Mouse (Mus musculus) frontal cortex, postnatal 36 days (tissue): ENCODE data around the gene Fndc7.
"Not testable (repeated sequence)": the region's sequence is repeated elsewhere in the genome, so short reads cannot be mapped to it uniquely, and the experiment has no call there.

Experiments used
- DNase-seq, 2 experiments: peaks; one replicate each; pipeline ENCODE4 v3.0.0; 2022; ENCODE audit warnings: low spot score in 2 of 2

Fndc7 gene

DNA sequence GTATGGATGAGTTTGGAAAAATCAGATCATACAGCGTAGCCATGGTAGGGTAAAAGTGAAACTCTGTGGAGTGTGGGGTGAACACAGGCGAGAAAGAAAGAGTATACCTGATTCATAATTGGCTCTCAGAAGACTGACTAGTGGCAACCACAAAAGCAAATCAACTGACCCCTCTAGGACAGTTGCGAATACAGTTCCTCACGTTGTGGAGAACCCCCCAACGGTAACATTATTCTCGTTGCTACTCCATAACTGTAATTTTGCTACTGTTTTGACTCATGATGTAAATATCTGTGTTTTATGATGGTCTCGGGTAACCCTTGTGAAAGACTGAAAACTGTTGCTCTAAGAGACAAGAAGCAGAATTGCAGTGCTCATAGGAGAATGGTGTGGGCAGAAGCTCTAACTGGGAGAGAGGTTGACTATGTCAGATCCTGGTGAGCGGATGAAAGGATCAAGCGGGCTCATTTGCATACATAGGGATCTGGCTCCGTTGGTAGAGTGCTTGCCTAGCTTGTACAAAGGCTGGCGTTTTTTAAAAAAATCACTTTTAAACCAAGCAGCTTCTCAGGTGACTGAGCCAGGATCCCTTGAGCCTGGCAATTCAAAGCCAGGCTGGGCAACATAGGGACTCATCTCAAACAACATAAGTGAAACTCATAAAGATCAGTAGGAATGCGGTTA lies 2.7 kb downstream of the Fndc7 start:
- no peak for DNase-seq

- DNase-seq, result no peak
These were observed 3.9 kb downstream of the Fndc7 start for GRCm38 (mm10) chr3:108885686-108886530.

- no peak for DNase-seq
These were observed 5.0 kb downstream of the Fndc7 start for GRCm38 (mm10) chr3:108884706-108885289.

DNA sequence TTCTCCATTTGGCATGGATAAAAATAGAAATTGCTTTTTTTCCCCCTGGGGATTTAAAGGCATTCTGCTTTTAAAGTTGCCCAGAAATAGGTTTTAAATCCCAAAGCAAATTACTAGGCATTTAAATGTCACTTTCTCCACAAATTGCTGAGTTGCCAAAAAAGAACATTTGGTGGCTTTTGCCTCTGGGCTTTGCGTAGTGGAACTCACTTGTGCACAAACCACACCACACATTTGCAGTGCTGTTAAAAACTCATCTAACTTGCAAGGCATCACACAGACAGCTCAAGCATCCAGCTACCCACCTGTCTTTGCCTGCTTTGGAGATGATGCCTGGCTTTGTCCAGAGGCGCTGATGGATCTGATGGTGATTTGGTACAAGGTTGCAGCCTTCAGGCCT lies 6.7 kb downstream of the Fndc7 start:
- peak in 1 of 2 experiments; percentile 16 for DNase-seq

GRCm38 (mm10) chr3:108881873-108882272 lies 7.9 kb downstream of the Fndc7 start:
- DNase-seq, result peak in 1 of 2 experiments; percentile 15

- peak; percentile 33 to 46 for DNase-seq
These were observed 9.0 kb downstream of the Fndc7 start for GRCm38 (mm10) chr3:108880544-108881507.

DNA sequence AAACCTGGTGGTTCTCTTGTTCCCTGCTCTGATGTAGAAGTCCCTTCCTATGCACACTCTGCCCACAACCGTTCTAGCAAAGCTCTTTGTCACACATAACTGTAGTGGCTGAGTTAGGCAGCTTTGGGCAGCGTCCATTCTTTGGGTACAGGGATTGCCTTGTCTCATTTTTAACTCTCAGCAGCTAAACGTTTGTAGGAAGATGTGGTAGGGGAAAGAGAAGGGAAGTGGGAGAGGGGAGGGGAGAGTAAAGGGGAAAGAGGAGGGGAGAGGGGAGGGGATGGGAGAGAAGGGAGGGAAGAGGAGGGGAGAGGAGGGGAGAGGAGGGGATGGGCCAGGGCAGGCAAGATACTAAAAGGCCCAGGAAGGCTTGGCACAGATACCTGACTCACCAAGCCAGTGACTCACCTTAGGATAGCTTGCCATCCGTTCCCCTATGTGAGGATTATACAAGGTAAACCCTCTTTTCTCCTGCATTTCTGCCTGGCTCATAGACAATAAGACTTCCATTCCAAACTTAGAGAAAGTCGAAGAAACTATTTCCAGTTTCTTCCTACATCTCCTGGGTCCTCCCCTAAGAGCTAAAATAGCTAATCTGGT lies 9.9 kb downstream of the Fndc7 start:
- DNase-seq, result no peak

GRCm38 (mm10) chr3:108879129-108879528 lies 10.7 kb downstream of the Fndc7 start:
- DNase-seq, result no peak

GRCm38 (mm10) chr3:108870631-108871030 lies 19.2 kb downstream of the Fndc7 start:
- no peak for DNase-seq

- DNase-seq, result no peak
These were observed 22.4 kb downstream of the Fndc7 start for GRCm38 (mm10) chr3:108867449-108867848.

GRCm38 (mm10) chr3:108865676-108866075 lies 24.1 kb downstream of the Fndc7 start:
- no peak for DNase-seq

GRCm38 (mm10) chr3:108865129-108865528 lies 24.7 kb downstream of the Fndc7 start:
- DNase-seq, result no peak

GRCm38 (mm10) chr3:108863091-108863490 lies 26.7 kb downstream of the Fndc7 start:
- DNase-seq, result no peak

GRCm38 (mm10) chr3:108862282-108862681 lies 27.5 kb downstream of the Fndc7 start:
- DNase-seq, result not testable (repeated sequence)

- DNase-seq, result no peak
These were observed 29.0 kb downstream of the Fndc7 start for GRCm38 (mm10) chr3:108860786-108861185.

- peak; percentile 26 to 33 for DNase-seq
These were observed 31.5 kb downstream of the Fndc7 start for GRCm38 (mm10) chr3:108858231-108858770.

- DNase-seq, result no peak
These were observed 32.1 kb downstream of the Fndc7 start for GRCm38 (mm10) chr3:108857714-108858113.

DNA sequence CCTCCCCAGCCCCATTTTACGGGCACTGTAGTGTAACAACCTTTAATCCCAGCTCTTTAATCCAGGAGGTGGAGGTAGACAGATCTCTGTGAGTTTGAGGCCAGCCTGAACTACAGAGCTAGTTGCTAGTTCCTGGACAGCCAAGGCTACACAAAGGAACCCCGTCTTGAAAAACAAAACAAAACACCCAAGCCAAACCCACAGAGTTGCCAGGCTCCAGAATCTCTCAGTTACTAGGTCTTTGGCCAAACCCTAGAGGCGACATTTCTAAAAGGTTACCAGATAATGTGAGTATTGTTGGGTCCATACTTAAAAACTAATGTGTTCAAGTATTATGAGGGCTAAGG lies 32.7 kb downstream of the Fndc7 start:
- no peak for DNase-seq

DNA sequence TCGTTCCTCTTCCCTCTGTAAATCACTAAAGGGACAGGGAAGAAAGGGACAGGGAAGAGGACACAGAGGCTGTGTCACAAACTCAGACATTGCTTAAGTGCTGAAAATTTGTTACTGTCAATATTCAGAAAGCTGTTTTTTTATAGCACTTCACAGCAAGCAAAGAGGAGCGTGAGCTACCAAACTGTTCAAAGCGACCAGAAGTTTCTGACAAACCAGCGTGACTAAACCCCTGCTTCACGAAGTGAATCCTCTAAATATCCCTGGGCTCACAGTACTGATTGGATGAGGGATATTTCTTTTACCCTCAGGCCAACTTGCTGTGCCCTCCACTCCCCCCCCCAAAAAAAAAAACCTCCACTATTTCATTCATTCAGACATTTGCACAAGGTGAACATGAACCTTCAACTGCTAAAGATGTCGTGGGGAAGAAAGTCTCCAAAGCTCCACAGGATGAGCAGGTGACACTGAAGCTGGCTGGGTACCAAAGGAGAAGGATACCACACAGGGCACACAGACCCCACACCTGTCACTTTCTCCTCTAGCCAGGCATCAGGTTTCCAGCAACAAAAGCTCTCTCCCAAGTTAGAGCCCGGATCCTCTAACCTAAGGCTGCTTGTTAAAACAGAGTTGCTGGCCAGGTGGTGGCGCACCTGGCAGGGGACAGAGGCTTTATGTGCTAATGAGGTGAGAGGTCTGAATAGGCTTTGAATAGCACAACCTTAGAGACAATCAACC lies 33.3 kb downstream of the Fndc7 start:
- DNase-seq, result peak in 1 of 2 experiments; percentile 13

GRCm38 (mm10) chr3:108855864-108856263 lies 33.9 kb downstream of the Fndc7 start:
- DNase-seq, result peak in 1 of 2 experiments; percentile 16
